Mouse (Mus musculus) liver, adult 2 months (tissue): ENCODE data around the gene Srrd. TPM values are rescaled to one million over a fixed set of nuclear protein-coding genes. Genes with fewer than 3 reads are reported as not detected.

ENCODE experiments used
- DNase-seq: peaks from one replicate; pipeline ENCODE4 v3.0.0-alpha.2; 2011; ENCODE audit warnings: low read depth, low spot score; ENCODE audit errors: extremely low read depth
- H3K27ac ChIP-seq: fragments of 200-500 bp; replicated peaks from 2 replicates; pipeline ENCODE4 v1.5.1; 2012; ENCODE audit warnings: low read depth, mild to moderate bottlenecking, control low read depth, inconsistent platforms, low read length; ENCODE audit not compliant: insufficient read depth
- H3K27me3 ChIP-seq: fragments of 200-500 bp; 2 replicates; pipeline ENCODE4 v1.6.1; 2012; ENCODE audit warnings: mild to moderate bottlenecking, moderate library complexity, low read length, inconsistent platforms; ENCODE audit not compliant: control insufficient read depth, insufficient read depth
- H3K36me3 ChIP-seq: fragments of 200-500 bp; 2 replicates; pipeline ENCODE4 v1.6.1; 2012; ENCODE audit warnings: low read length, inconsistent platforms; ENCODE audit not compliant: control insufficient read depth, insufficient read depth
- H3K4me1 ChIP-seq: fragments of 200-500 bp; 2 replicates; pipeline ENCODE4 v1.6.1; 2011; ENCODE audit warnings: low read length; ENCODE audit not compliant: control insufficient read depth, insufficient read depth
- H3K4me3 ChIP-seq: fragments of 200-500 bp; 2 replicates; pipeline ENCODE4 v1.5.1; 2011; ENCODE audit warnings: low read depth, mild to moderate bottlenecking, control low read depth, low read length, moderate library complexity; ENCODE audit not compliant: insufficient read depth
- H3K79me2 ChIP-seq: fragments of 200-500 bp; 2 replicates; pipeline ENCODE4 v1.6.1; 2012; ENCODE audit warnings: inconsistent platforms, mild to moderate bottlenecking, low read length, moderate library complexity; ENCODE audit not compliant: control insufficient read depth, insufficient read depth
- H3K9ac ChIP-seq: fragments of 200-500 bp; 2 replicates; pipeline ENCODE4 v1.6.1; 2012; ENCODE audit warnings: low read depth, mild to moderate bottlenecking, control low read depth, inconsistent platforms, low read length
- CTCF ChIP-seq: fragments of 200-500 bp; IDR thresholded peaks from 2 replicates; pipeline ENCODE4 v1.5.1; 2011; ENCODE audit warnings: low read depth, low read length, control low read depth
- POLR2A ChIP-seq: fragments of 200-500 bp; IDR thresholded peaks from 2 replicates; pipeline ENCODE4 v1.6.1; 2011; ENCODE audit warnings: low read length, control low read depth; ENCODE audit not compliant: insufficient read depth; ENCODE audit errors: extremely low read depth
- WGBS: fragments of 180-500 bp; shearing (Covaris S2); methylation state at CpG from one replicate; pipeline ENCODE4 v1.1.7; 2018; 5-methylcytosine and 5-hydroxymethylcytosine counted together
- polyA plus RNA-seq: library from polyadenylated mRNA; depleted of rRNA; stranded (reverse); fragments of >200 nt; gene quantifications from 2 replicates; pipeline ENCODE4 v1.2.3, GENCODE M21; 2012
- total RNA-seq: library from RNA; depleted of rRNA; stranded (reverse); fragments of >200 nt; gene quantifications from 2 replicates; pipeline ENCODE4 v1.2.3, GENCODE M21; 2014

Srrd gene
- total and polyA plus RNA-seq, 2 experiments: 12.3 to 30.0 TPM

DNA sequence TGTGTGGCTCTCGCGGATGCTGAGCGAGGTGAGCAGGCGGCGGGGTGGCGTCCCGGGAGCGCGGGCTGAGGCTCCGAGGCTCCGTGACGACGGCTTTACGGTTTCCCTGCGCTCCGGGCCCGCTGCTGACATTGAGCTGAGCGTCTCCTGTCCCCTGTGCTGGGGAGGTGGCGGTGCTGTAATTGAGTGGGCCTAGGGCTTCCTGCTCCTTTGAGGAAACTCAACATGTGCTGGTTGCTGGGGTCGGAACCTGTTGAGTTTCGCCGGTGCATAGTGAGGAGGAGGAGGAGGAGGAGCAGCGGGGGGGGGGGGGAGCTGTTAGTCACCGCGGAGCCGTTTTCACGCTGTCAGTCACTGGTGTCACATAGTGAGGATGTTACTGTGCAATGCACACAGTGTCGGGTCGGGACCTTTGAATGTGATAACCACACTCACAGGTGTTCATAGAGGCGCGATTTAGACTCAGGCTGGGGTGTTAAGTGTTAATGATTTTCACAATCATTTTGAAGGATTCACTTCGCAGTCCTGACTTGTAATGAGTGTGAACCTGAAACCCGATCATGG lies 16.3 kb downstream of the Srrd start:
- H3K27ac ChIP-seq: peak overlapping the region; percentile 17
- TF ChIP-seq CTCF (no peak), POLR2A (no peak)

DNA sequence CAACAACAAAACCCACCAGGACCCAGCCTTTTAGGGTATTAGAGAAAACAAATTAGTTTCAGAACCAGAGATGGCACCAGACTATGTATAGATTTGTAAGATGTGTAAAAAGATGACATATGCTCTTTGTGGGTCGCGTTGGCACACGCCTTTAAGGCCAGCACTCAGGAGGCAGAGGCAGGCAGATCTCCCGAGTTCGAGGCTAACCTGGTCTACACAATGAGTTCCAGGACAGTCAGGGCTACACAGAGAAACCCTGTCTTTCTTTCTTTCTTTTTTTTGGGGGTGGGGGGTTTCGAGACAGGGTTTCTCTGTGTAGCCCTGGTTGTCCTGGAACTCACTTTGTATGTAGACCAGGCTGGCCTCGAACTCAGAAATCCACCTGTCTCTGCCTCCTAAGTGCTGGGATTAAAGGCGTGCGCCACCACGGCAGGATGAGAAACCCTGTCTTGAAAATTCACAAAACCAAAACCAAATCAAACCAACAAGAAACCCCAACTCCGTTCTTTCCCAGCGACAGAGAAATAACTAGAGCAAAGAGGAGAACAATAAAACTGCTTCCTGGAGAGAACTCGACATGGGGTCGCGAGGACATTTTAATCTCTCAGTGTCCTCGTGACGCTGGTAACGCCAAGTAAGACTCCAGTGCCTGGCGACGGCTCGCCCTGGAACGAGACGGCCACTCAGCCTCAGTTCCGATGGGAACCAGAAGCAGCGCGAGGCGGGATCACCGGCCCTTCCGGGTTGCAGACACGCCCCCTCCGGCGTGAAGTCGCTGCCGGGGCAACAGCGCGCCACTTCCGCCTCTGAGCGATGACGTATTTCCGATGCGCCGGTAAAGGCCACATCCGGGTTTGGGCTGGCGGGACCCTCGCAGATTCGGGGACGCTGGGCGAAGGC lies 17.0 kb downstream of the Srrd start, which contains the start of gene Tfip11:
Tfip11 (plus strand) TSS at position 813 of the 900 bp plus-strand sequence.
- H3K4me3 ChIP-seq: peak within 1 kb of the TSS; percentile 79
- WGBS: 7% methylated on average over 48 of the region's 48 CpGs
- peak; percentile 74 for DNase-seq
- peaks cover 5% of the 10 kb centered on the region for H3K4me1 ChIP-seq
- peaks cover 3% of the 10 kb centered on the region; the same call in 1 of the 2 replicates for H3K36me3 ChIP-seq
- TF ChIP-seq POLR2A (peak; percentile 38; the same call in 1 of the 2 replicates), CTCF (no peak)
- peaks cover 9% of the 10 kb centered on the region; the same call in 1 of the 2 replicates for H3K79me2 ChIP-seq
- H3K9ac ChIP-seq: peak within 1 kb of the TSS; percentile 88
- peak within 1 kb of the TSS; percentile 30 for H3K27ac ChIP-seq
- H3K27me3 ChIP-seq: no peaks in the 10 kb centered on the region

More for the DNA sequence above, 16.3 kb downstream of the Srrd start:
- DNase-seq: no peak
- Histone ChIP-seq H3K4me1 (peaks cover 5% of the 10 kb centered on the region), H3K79me2 (peaks cover 9% of the 10 kb centered on the region; the same call in 1 of the 2 replicates), H3K4me3 (peak overlapping the region; percentile 79), H3K9ac (peak overlapping the region; percentile 88), H3K27me3 (no peaks in the 10 kb centered on the region), H3K36me3 (peaks cover 6% of the 10 kb centered on the region)
- under 1% methylated on average over 33 of the region's 33 CpGs for WGBS

DNA sequence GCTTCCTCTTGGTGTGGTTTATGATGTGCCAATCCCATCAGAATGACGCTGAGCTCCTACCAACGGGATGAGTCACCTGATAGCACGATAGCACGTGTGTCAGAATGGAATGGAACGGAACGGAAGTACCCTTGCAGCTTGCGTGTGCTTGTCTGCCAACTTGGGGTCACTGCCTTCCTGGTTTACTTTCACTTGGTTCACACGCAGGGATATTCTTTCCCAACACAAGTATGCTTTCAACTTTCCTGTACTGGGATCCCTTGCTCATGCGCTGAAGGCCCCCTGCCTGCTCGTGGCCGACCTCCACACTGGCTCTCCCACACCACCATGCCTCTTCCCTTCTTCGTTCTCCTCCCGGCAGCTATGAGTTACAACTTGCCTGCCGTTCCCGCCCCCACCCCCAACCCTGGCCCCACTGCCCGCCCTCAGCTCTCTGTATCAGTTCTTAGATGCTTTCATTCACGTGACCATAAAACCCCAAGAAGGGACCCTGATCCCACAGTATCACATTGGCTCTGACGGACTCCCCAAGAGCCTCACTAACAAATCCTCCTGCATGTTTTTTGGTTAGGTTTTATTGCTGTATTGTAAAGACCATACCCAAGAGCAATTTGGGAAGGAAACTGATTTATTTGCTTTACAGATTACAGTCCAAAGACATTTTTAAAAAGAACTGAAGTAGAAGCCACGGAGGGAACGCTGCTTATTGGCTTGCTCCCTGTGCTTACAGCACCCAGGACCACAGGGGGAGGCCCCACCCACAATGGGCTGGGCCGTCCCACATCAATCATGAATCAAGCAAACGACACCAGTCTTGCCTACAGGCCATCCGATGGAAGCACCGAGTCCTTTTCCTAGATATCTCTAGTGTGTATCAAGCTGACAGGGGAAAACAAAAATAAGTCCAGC lies 17.9 kb downstream of the Srrd start:
- Histone ChIP-seq H3K27me3 (no peaks in the 10 kb centered on the region), H3K79me2 (peaks cover 9% of the 10 kb centered on the region; the same call in 1 of the 2 replicates), H3K27ac (no peak overlapping the region), H3K4me3 (peak overlapping the region; percentile 40; the same call in 1 of the 2 replicates), H3K9ac (peak overlapping the region; percentile 7; the same call in 1 of the 2 replicates), H3K4me1 (peaks cover 5% of the 10 kb centered on the region), H3K36me3 (peaks cover under 1% of the 10 kb centered on the region; the same call in 1 of the 2 replicates)
- TF ChIP-seq POLR2A (no peak), CTCF (no peak)
- peak; percentile 51 for DNase-seq
- WGBS: 28% methylated on average over 24 of the region's 24 CpGs

DNA sequence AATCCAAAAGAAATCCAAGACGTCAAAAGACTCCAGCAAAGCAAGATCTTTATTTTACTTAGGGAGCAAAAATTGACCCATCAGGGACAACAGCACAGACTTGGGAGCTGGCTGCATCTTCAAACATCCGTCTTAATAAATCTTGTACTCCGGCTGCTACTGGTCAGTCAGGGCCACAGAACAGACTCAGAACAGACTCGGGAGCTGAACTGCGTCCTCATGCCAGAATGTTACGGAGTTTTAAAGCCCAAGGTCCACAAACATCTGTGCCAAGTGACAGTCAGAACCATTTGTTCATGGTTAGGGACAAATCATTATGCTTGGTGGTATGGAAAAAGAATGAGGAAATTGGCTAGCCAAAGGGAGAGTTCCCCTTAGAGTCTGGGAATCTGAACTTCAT lies 19.6 kb downstream of the Srrd start:
- no peak for DNase-seq
- Histone ChIP-seq H3K4me3 (no peak overlapping the region), H3K27me3 (no peaks in the 10 kb centered on the region), H3K36me3 (no peaks in the 10 kb centered on the region), H3K79me2 (peaks cover 9% of the 10 kb centered on the region; the same call in 1 of the 2 replicates), H3K9ac (no peak overlapping the region), H3K4me1 (peaks cover 5% of the 10 kb centered on the region), H3K27ac (no peak overlapping the region)
- TF ChIP-seq CTCF (no peak), POLR2A (no peak)
- WGBS: 88% methylated on average over 6 of the region's 6 CpGs

DNA sequence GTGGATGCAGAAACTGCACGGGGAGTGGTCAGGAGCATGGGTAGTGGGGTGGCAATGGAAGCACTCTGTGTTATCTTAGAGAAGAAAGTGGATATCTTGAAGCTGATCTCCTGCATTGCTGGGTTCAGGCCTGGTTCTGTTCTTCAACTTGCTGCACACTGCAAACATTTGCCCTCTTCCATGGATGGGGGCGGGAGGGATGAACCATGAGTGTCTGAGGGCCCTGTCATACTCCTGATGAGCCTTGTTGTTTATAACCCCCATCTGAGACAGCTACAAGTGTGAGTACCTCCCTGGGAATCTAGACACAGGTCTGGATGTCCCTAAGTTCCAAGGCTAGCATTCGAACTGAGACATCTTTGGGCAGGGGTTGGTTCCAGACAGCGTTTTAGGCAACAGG lies 21.5 kb downstream of the Srrd start:
- Histone ChIP-seq H3K27me3 (no peaks in the 10 kb centered on the region), H3K79me2 (peaks cover 2% of the 10 kb centered on the region; the same call in 1 of the 2 replicates), H3K27ac (no peak overlapping the region), H3K4me3 (no peak overlapping the region), H3K4me1 (peaks cover 2% of the 10 kb centered on the region; the same call in 1 of the 2 replicates), H3K36me3 (no peaks in the 10 kb centered on the region), H3K9ac (no peak overlapping the region)
- 80% methylated on average over 4 of the region's 4 CpGs for WGBS
- TF ChIP-seq POLR2A: no peak
- TF ChIP-seq CTCF: no peak
- no peak for DNase-seq
